In genomic region chr12:27341871-27342690, GRCm38 (mm10) we compare ENCODE assay signal across 9 mouse cellular contexts. TPM values are rescaled to one million over a fixed set of nuclear protein-coding genes. Genes with fewer than 3 reads are reported as not detected.
DNase-seq lines count a peak whose midpoint lies in the region; ATAC-seq lines count a peak whose summit lies in the region.
"Had no signal": no experiment of that assay in that cellular context is flagged by ENCODE, and none has a peak within 500 bp of the region (broad histone marks: within the 10 kb centered on the region; RNA-seq: fewer than 3 reads in every experiment).

Gene Sox11 (minus strand): TSS chr12:27342574.

- H3K4me2 ChIP-seq in heart, embryonic 14.5 days (ENCODE audit: low read length), result peak within 1 kb of the TSS; percentile 97
- H3K4me2 ChIP-seq in liver, embryonic 15.5 days, result peak within 1 kb of the TSS; percentile 57

- ATAC-seq in heart, embryonic 14.5 days (ENCODE audit: insufficient number of reproducible peaks, insufficient read depth, low FRiP score, low read depth), result peak; percentile 40
- ATAC-seq in liver, embryonic 15.5 days (ENCODE audit: insufficient read depth), result no peak

- DNase-seq in heart, adult 11 months, result peak; percentile 78
- DNase-seq in heart, adult 8-10 months (ENCODE audit: low spot score), result no peak
- no peak for DNase-seq in embryonic facial prominence, embryonic 10.5 days (ENCODE audit: low spot score)
- DNase-seq in layer of hippocampus, adult 18-20 months (ENCODE audit: low spot score in 2 of 2), result peak; percentile 30 to 63
- peak; percentile 58 for DNase-seq in right cerebral cortex, postnatal 14 days
- DNase-seq in c-Kit-positive CD71-positive TER-119-positive erythroid progenitor cells, embryonic 14.5 days (ENCODE audit: low spot score), result no peak

- under 1% methylated on average over 95 of the region's 95 CpGs for WGBS in embryonic facial prominence, embryonic 10.5 days
- WGBS in heart, embryonic 14.5 days, result under 1% methylated on average over 85 of the region's 95 CpGs
- under 1% methylated on average over 83 of the region's 95 CpGs for WGBS in liver, embryonic 15.5 days (ENCODE audit: insufficient replicate concordance)

- peaks cover 30% of the 10 kb centered on the region for H3K4me1 ChIP-seq in embryonic facial prominence, embryonic 10.5 days
- no peaks in the 10 kb centered on the region; a peak in 1 of 4 replicates for H3K4me1 ChIP-seq in heart, embryonic 14.5 days (ENCODE audit: control insufficient read depth in 2 of 2, insufficient read depth in 2 of 2, low read length in 2 of 2)
- H3K4me1 ChIP-seq in liver, embryonic 15.5 days (replicated peaks), result peaks cover 12% of the 10 kb centered on the region

- no peaks in the 10 kb centered on the region for H3K27me3 ChIP-seq in embryonic facial prominence, embryonic 10.5 days (replicated peaks; ENCODE audit: low read depth, poor library complexity, severe bottlenecking)
- H3K27me3 ChIP-seq in heart, embryonic 14.5 days (ENCODE audit: control insufficient read depth, insufficient read depth, low read length), result no peaks in the 10 kb centered on the region
- peaks cover 73% of the 10 kb centered on the region for H3K27me3 ChIP-seq in liver, embryonic 15.5 days

- peaks cover 31% of the 10 kb centered on the region for H3K36me3 ChIP-seq in embryonic facial prominence, embryonic 10.5 days (replicated peaks)
- H3K36me3 ChIP-seq in heart, embryonic 14.5 days (ENCODE audit: control insufficient read depth, insufficient read depth, low read length), result no peaks in the 10 kb centered on the region
- H3K36me3 ChIP-seq in liver, embryonic 15.5 days (replicated peaks), result no peaks in the 10 kb centered on the region

- H3K9me3 ChIP-seq in embryonic facial prominence, embryonic 10.5 days, result no peaks in the 10 kb centered on the region
- H3K9me3 ChIP-seq in heart, embryonic 14.5 days (ENCODE audit: control insufficient read depth, low read length), result no peaks in the 10 kb centered on the region
- no peaks in the 10 kb centered on the region for H3K9me3 ChIP-seq in liver, embryonic 15.5 days (replicated peaks)

- peak within 1 kb of the TSS; percentile 88 for H3K9ac ChIP-seq in heart, embryonic 14.5 days (ENCODE audit: low read length)
- no peak within 1 kb of the TSS for H3K9ac ChIP-seq in liver, embryonic 15.5 days

- H3K4me3 ChIP-seq in embryonic facial prominence, embryonic 10.5 days, result peak within 1 kb of the TSS; percentile 97
- peak within 1 kb of the TSS; percentile 67 to 85 for H3K4me3 ChIP-seq in heart, embryonic 14.5 days (ENCODE audit: control insufficient read depth in 1 of 2, insufficient read depth in 1 of 2, low read depth in 1 of 2, low read length in 2 of 2)
- peak within 1 kb of the TSS; percentile 42 for H3K4me3 ChIP-seq in liver, embryonic 15.5 days (replicated peaks)
- H3K4me3 ChIP-seq: megakaryocyte, embryonic 14.5 days had no signal

- peak within 1 kb of the TSS; percentile 99 for H3K27ac ChIP-seq in embryonic facial prominence, embryonic 10.5 days (replicated peaks)
- peak within 1 kb of the TSS; percentile 90 to 95 for H3K27ac ChIP-seq in heart, embryonic 14.5 days (replicated peaks in 1 of 2; ENCODE audit: control insufficient read depth in 1 of 2, insufficient read depth in 1 of 2, low read depth in 2 of 2, low read length in 2 of 2)
- H3K27ac ChIP-seq in liver, embryonic 15.5 days (replicated peaks), result no peak within 1 kb of the TSS

RNA-seq across cellular contexts. Expression of gene Sox11, which starts in this region (rescaled TPM):
- under 1 TPM in 3 of 4 experiments, not detected in 1; 0.03 TPM for total RNA-seq in heart, adult 8-10 months (2022)
- polyA plus RNA-seq in embryonic facial prominence, embryonic 10.5 days (2016; fragmentation: Nextera tagmentation; extraction: Ambion mirVana), result 300 and 318 TPM in 2 replicates
- polyA plus RNA-seq in heart, embryonic 14.5 days (2014; fragmentation: Nextera tagmentation; extraction: Ambion mirVana), result 17.6 and 19.2 TPM in 2 replicates
- 10 to 100 TPM; 12.6 to 16.3 TPM for total RNA-seq in layer of hippocampus, adult 18-20 months (2021)
- 0.91 and 0.98 TPM in 2 replicates for polyA plus RNA-seq in liver, embryonic 15.5 days (2015; fragmentation: Nextera tagmentation; extraction: Ambion mirVana)

Comparison
In these comparisons a context has a peak if more than half of its experiments do, and no peak if none do; other contexts are left out.
1. RNA of gene Sox11 (total RNA-seq): 12.6 to 16.3 TPM in layer of hippocampus, adult 18-20 months; 0.03 TPM in heart, adult 8-10 months; every median in the first group is over 10 times any median in the second.
2. RNA of gene Sox11 (polyA plus RNA-seq): 300 to 318 TPM in embryonic facial prominence, embryonic 10.5 days; 17.6 to 19.2 TPM in heart, embryonic 14.5 days and 0.91 to 0.98 TPM in liver, embryonic 15.5 days; every median in the first group is over 10 times any median in the second.
3. DNase-seq: peak in heart, adult 11 months (single experiment), layer of hippocampus, adult 18-20 months (2 of 2) and right cerebral cortex, postnatal 14 days (single experiment); none in heart, adult 8-10 months (single experiment), embryonic facial prominence, embryonic 10.5 days (single experiment) and c-Kit-positive CD71-positive TER-119-positive erythroid progenitor cells, embryonic 14.5 days (single experiment).
4. H3K4me3 ChIP-seq: peak in every context shown above with its lines; median percentile 97 in embryonic facial prominence, embryonic 10.5 days; 76 in heart, embryonic 14.5 days; 42 in liver, embryonic 15.5 days.